Mouse (Mus musculus): Measurements from ENCODE around the gene Patl2. TPM values are rescaled to one million over a fixed set of nuclear protein-coding genes. Genes with fewer than 3 reads are reported as not detected.

The Patl2 gene
- total and polyA plus RNA-seq, 2 experiments from 2014 or later = 0.06 to 0.16 TPM

DNA sequence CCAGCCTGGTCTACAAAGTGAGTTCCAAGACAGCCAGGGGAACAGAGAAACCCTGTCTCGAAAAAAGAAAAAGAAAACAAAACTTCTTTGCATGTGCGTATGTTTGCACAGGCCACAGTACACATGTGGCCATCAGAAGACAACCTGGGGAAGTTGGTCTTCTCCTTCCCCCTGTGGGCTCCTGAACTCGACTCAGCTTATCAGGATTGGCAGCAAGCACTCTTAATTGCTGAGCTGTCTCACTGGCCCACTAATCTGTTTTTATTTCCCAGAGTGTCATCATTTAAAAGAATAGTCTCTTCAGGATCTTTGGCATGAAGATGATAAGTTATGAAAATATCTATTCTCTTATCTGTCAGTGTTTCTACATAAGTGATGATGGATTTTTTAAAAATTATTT, 5.9 kb upstream of the Patl2 start:
- H3K4me2 ChIP-seq (ENCODE audit: low read depth, low read length, poor library complexity, severe bottlenecking) = no peak overlapping the region
- no peak overlapping the region for H3K27ac ChIP-seq (ENCODE audit: low read depth, low read length)
- H3K4me3 ChIP-seq (ENCODE audit: low read depth, low read length) = no peak overlapping the region
- no peaks in the 10 kb centered on the region for H3K27me3 ChIP-seq (ENCODE audit: insufficient read depth, low read length)
- no peak overlapping the region for H3K9ac ChIP-seq (replicated peaks; ENCODE audit: low read length, poor library complexity, severe bottlenecking)
- no peak for TF ChIP-seq CTCF (IDR thresholded peaks at IDR 0.05)
- DNase-seq (ENCODE audit: low spot score) = no peak
- ATAC-seq (ENCODE audit: low FRiP score) = no peak
- 82% methylated on average over 3 of the region's 3 CpGs for WGBS
- no peaks in the 10 kb centered on the region for H3K9me3 ChIP-seq (ENCODE audit: low read length)
- no peaks in the 10 kb centered on the region for H3K36me3 ChIP-seq (ENCODE audit: insufficient read depth, low read length)
- no peaks in the 10 kb centered on the region for H3K4me1 ChIP-seq (ENCODE audit: insufficient read depth, low read length)

DNA sequence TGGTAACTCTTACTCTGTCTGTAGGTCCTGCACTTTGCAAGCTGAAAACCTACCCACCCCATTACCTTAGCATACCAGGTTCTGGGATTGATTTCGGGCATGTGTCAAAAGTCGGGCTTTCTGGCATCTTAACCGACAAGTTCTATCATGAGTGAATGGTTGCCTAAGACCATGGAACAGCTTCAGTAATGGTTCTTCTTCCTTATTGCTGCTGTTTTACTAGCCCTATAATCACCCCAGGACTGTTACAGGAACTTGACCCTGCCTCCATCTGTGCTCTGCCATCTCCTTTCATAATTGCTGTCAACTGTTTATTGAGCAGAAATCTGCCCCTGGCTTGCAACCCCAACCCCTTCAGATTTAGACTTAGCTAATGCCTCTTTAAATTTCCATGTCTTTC, 762 bp upstream of the Patl2 start:
- no peak for ATAC-seq (ENCODE audit: low FRiP score)
- no peak overlapping the region for H3K27ac ChIP-seq (ENCODE audit: low read depth, low read length)
- 98% methylated on average over 3 of the region's 3 CpGs for WGBS
- H3K9ac ChIP-seq (replicated peaks; ENCODE audit: low read length, poor library complexity, severe bottlenecking) = no peak overlapping the region
- H3K36me3 ChIP-seq (ENCODE audit: insufficient read depth, low read length) = no peaks in the 10 kb centered on the region
- no peak for TF ChIP-seq CTCF (IDR thresholded peaks at IDR 0.05)
- DNase-seq (ENCODE audit: low spot score) = no peak
- no peaks in the 10 kb centered on the region for H3K9me3 ChIP-seq (ENCODE audit: low read length)
- H3K4me3 ChIP-seq (ENCODE audit: low read depth, low read length) = no peak overlapping the region
- no peak overlapping the region for H3K4me2 ChIP-seq (ENCODE audit: low read depth, low read length, poor library complexity, severe bottlenecking)
- H3K27me3 ChIP-seq (ENCODE audit: insufficient read depth, low read length) = no peaks in the 10 kb centered on the region
- no peaks in the 10 kb centered on the region for H3K4me1 ChIP-seq (ENCODE audit: insufficient read depth, low read length)

DNA sequence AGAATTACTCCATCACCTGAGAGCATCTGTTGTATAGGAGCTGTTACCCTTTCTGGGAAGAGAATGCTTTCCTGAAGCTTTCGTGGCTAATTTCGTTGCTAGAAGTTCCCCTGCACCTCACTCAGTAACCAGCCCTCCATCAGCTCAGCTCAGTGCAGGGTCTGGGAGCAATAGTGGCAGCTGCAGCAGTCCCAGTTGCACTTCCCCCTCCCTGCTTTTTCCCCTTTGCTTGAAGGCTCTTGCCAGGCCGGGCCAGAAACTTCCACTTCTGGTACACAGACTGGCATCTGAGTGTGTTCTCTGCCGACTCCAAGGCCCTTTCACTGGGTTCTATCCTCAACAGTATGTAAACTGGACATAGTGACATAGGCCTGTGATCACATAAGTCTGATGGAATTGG, 903 bp downstream of the Patl2 start:
- DNase-seq (ENCODE audit: low spot score) (no peak), ATAC-seq (ENCODE audit: low FRiP score) (no peak)
- Histone ChIP-seq H3K27ac (ENCODE audit: low read depth, low read length) (no peak overlapping the region), H3K36me3 (ENCODE audit: insufficient read depth, low read length) (no peaks in the 10 kb centered on the region), H3K4me1 (ENCODE audit: insufficient read depth, low read length) (no peaks in the 10 kb centered on the region), H3K9ac (replicated peaks; ENCODE audit: low read length, poor library complexity, severe bottlenecking) (no peak overlapping the region), H3K9me3 (ENCODE audit: low read length) (no peaks in the 10 kb centered on the region), H3K4me2 (ENCODE audit: low read depth, low read length, poor library complexity, severe bottlenecking) (no peak overlapping the region), H3K4me3 (ENCODE audit: low read depth, low read length) (no peak overlapping the region), H3K27me3 (ENCODE audit: insufficient read depth, low read length) (no peaks in the 10 kb centered on the region)
- WGBS = 92% methylated on average over 4 of the region's 4 CpGs
- no peak for TF ChIP-seq CTCF (IDR thresholded peaks at IDR 0.05)

- ATAC-seq (ENCODE audit: low FRiP score) (no peak), DNase-seq (ENCODE audit: low spot score) (no peak)
- Histone ChIP-seq H3K4me2 (ENCODE audit: low read depth, low read length, poor library complexity, severe bottlenecking) (no peak overlapping the region), H3K4me3 (ENCODE audit: low read depth, low read length) (no peak overlapping the region), H3K36me3 (ENCODE audit: insufficient read depth, low read length) (no peaks in the 10 kb centered on the region), H3K27ac (ENCODE audit: low read depth, low read length) (no peak overlapping the region), H3K27me3 (ENCODE audit: insufficient read depth, low read length) (no peaks in the 10 kb centered on the region), H3K9ac (replicated peaks; ENCODE audit: low read length, poor library complexity, severe bottlenecking) (no peak overlapping the region), H3K9me3 (ENCODE audit: low read length) (no peaks in the 10 kb centered on the region), H3K4me1 (ENCODE audit: insufficient read depth, low read length) (no peaks in the 10 kb centered on the region)
- TF ChIP-seq CTCF (IDR thresholded peaks at IDR 0.05) = no peak
- 80% methylated on average over 8 of the region's 8 CpGs for WGBS
Measured at GRCm38 (mm10) chr2:122180051-122180822, 5.8 kb downstream of the Patl2 start.

DNA sequence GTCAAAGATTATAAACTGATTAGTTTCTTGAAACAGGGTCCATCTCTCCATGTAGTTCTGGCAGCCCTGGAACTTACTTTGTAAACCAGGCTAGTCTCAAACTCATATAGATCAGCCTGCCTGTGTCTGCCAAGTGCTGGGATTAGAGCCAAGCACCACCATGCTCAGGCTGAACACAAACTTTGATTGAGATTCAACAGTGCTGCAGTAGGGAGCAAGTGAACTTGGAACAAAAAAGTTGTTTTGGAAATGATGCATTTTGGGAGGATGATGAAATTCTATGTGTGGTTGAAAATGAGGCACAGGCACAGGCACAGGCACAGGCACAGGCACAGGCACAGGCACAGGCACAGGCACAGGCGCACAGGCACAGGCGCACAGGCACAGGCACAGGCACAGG, 13.8 kb downstream of the Patl2 start:
- Histone ChIP-seq H3K4me3 (ENCODE audit: low read depth, low read length) (no peak overlapping the region), H3K27me3 (ENCODE audit: insufficient read depth, low read length) (no peaks in the 10 kb centered on the region), H3K27ac (ENCODE audit: low read depth, low read length) (no peak overlapping the region), H3K9me3 (ENCODE audit: low read length) (no peaks in the 10 kb centered on the region), H3K9ac (replicated peaks; ENCODE audit: low read length, poor library complexity, severe bottlenecking) (no peak overlapping the region), H3K4me2 (ENCODE audit: low read depth, low read length, poor library complexity, severe bottlenecking) (no peak overlapping the region), H3K4me1 (ENCODE audit: insufficient read depth, low read length) (no peaks in the 10 kb centered on the region), H3K36me3 (ENCODE audit: insufficient read depth, low read length) (no peaks in the 10 kb centered on the region)
- 98% methylated on average over 2 of the region's 2 CpGs for WGBS
- DNase-seq (ENCODE audit: low spot score) (no peak), ATAC-seq (ENCODE audit: low FRiP score) (no peak)
- TF ChIP-seq CTCF (IDR thresholded peaks at IDR 0.05) = no peak

GRCm38 (mm10) chr2:122171292-122171691, 14.7 kb downstream of the Patl2 start:
- Histone ChIP-seq H3K27ac (ENCODE audit: low read depth, low read length) (no peak overlapping the region), H3K36me3 (ENCODE audit: insufficient read depth, low read length) (no peaks in the 10 kb centered on the region), H3K9me3 (ENCODE audit: low read length) (no peaks in the 10 kb centered on the region), H3K4me2 (ENCODE audit: low read depth, low read length, poor library complexity, severe bottlenecking) (no peak overlapping the region), H3K27me3 (ENCODE audit: insufficient read depth, low read length) (no peaks in the 10 kb centered on the region), H3K4me1 (ENCODE audit: insufficient read depth, low read length) (no peaks in the 10 kb centered on the region), H3K4me3 (ENCODE audit: low read depth, low read length) (no peak overlapping the region), H3K9ac (replicated peaks; ENCODE audit: low read length, poor library complexity, severe bottlenecking) (no peak overlapping the region)
- DNase-seq (ENCODE audit: low spot score) = no peak
- TF ChIP-seq CTCF (IDR thresholded peaks at IDR 0.05) = no peak
- 87% methylated on average over 6 of the region's 6 CpGs for WGBS
- ATAC-seq (ENCODE audit: low FRiP score) = no peak

Data from midbrain, postnatal 0 days (tissue).